Mouse (Mus musculus) thymus, adult 2 months (tissue): ENCODE measurements around the gene Rgs3. TPM values are rescaled to one million over a fixed set of nuclear protein-coding genes. Genes with fewer than 3 reads are reported as not detected.

ENCODE experiments used
- DNase-seq: peaks from one replicate; pipeline ENCODE4 v3.0.0; 2021
- H3K27ac ChIP-seq: fragments of 200-500 bp; 2 replicates; pipeline ENCODE4 v1.5.1; 2012; ENCODE audit warnings: low read length, control low read depth; ENCODE audit not compliant: control insufficient read depth, insufficient read depth
- H3K27me3 ChIP-seq: fragments of 200-500 bp; 2 replicates; pipeline ENCODE4 v1.6.1; 2012; ENCODE audit warnings: mild to moderate bottlenecking, low read length, moderate library complexity, mixed read lengths; ENCODE audit not compliant: control insufficient read depth, insufficient read depth
- H3K36me3 ChIP-seq: fragments of 200-500 bp; 2 replicates; pipeline ENCODE4 v1.6.1; 2012; ENCODE audit warnings: mild to moderate bottlenecking, low read length, moderate library complexity; ENCODE audit not compliant: control insufficient read depth, insufficient read depth
- H3K4me1 ChIP-seq: fragments of 200-500 bp; replicated peaks from 2 replicates; pipeline ENCODE4 v1.6.1; 2012; ENCODE audit warnings: low read length; ENCODE audit not compliant: control insufficient read depth, insufficient read depth
- H3K4me3 ChIP-seq: fragments of 200-500 bp; 2 replicates; pipeline ENCODE4 v1.5.1; 2012; ENCODE audit warnings: mild to moderate bottlenecking, low read length, control low read depth, moderate library complexity; ENCODE audit not compliant: control insufficient read depth, insufficient read depth
- CTCF ChIP-seq: fragments of 200-500 bp; IDR thresholded peaks from 2 replicates; pipeline ENCODE4 v1.5.1; 2012; ENCODE audit warnings: mild to moderate bottlenecking, control low read depth, low read length, moderate library complexity, borderline replicate concordance; ENCODE audit not compliant: control insufficient read depth, poor library complexity, insufficient read depth; ENCODE audit errors: extremely low read depth
- POLR2A ChIP-seq: fragments of 200-500 bp; IDR thresholded peaks from 2 replicates; pipeline ENCODE4 v1.6.1; 2012; ENCODE audit warnings: mild to moderate bottlenecking, low read length, control low read depth, moderate library complexity; ENCODE audit not compliant: control insufficient read depth, poor library complexity, insufficient read depth; ENCODE audit errors: extremely low read depth
- WGBS: fragments of 180-500 bp; shearing (Covaris S2); methylation state at CpG from one replicate; pipeline ENCODE4 v1.1.7; 2018; 5-methylcytosine and 5-hydroxymethylcytosine counted together
- polyA plus RNA-seq: library from polyadenylated mRNA; depleted of rRNA; stranded (reverse); fragments of >200 nt; gene quantifications from 2 replicates; pipeline ENCODE4 v1.2.3, GENCODE M21; 2012

Gene Rgs3
- polyA plus RNA-seq, 1 experiment = 81.3 TPM

DNA sequence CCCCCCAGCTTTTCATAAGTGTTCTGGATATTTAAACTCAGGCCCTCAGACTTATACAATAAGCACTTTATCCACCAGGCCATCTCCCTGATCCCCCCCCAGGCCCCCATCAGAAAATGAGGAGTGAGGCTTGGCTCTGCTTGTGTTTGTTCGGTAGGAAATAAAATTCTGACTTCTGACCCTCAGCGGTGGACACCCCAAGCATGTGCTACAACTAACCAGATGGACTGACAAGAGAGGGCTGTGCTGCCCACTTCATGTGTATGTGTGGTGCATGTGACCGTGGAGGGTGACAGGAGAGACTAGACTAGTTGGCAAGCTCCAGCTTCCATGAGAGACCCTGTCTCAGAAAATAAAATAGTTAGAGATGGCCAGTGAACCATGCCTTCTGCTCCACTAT is 171.2 kb downstream of the Rgs3 start:
- no peaks in the 10 kb centered on the region for H3K36me3 ChIP-seq
- H3K4me1 ChIP-seq = no peaks in the 10 kb centered on the region
- H3K4me3 ChIP-seq = no peak overlapping the region
- TF ChIP-seq CTCF (no peak), POLR2A (no peak)
- no peak overlapping the region for H3K27ac ChIP-seq
- no peak for DNase-seq
- WGBS = 99% methylated on average over 3 of the region's 3 CpGs
- no peaks in the 10 kb centered on the region for H3K27me3 ChIP-seq

DNA sequence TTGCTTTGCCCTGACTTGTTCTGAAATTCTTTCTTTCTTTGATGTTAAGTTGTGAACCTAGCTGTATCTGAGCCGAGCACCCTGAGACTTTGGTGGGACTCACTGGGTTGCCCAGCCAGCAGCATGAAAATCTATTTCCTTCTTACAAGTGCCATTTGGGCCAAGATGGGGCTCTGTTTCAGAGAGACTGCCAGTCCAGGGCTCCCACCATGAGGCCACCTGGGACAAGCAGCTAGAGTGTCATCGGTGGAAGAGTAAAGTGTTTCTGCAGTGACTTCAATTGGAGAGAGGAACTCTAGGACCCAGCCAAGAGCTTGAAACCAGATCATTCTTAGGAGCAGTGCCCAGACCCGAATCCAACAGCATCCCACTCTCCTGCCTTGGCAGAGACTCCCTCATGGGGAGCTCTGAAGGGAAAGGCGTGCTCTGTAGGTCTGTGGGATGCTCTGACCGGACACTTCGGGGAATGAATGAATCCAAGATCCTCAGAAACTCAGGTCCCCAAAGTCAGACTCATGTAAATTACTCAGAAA is 171.9 kb downstream of the Rgs3 start:
- no peak overlapping the region for H3K27ac ChIP-seq
- WGBS = 89% methylated on average over 6 of the region's 6 CpGs
- no peak for TF ChIP-seq POLR2A
- TF ChIP-seq CTCF = no peak

DNA sequence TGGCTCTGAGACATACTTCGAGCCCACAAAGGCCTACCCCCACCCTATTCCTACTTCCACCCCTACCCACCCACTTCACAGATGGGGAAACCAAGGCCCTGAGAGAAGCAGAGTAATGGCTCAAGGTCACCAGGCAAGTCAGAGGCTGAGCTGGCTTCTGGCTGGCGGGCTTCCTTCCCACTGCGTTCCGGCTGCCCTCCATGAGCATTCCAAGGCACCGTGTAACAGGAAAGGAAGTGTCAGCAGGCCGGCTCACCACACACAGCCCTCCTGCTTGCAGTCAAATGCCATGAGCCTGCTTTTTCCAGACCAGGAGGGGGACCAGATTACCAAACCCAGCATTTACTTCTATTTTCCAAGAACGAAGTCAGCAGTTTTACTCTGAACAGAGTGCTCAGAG is 172.4 kb downstream of the Rgs3 start:
- no peaks in the 10 kb centered on the region for H3K36me3 ChIP-seq
- no peaks in the 10 kb centered on the region for H3K27me3 ChIP-seq
- 88% methylated on average over 7 of the region's 7 CpGs for WGBS
- TF ChIP-seq CTCF = no peak
- no peak for TF ChIP-seq POLR2A
- no peak overlapping the region for H3K4me3 ChIP-seq
- no peak for DNase-seq
- no peaks in the 10 kb centered on the region for H3K4me1 ChIP-seq
- no peak overlapping the region for H3K27ac ChIP-seq

More for the DNA sequence above, 171.9 kb downstream of the Rgs3 start:
- Histone ChIP-seq H3K4me1 (no peaks in the 10 kb centered on the region), H3K4me3 (no peak overlapping the region), H3K36me3 (no peaks in the 10 kb centered on the region), H3K27me3 (no peaks in the 10 kb centered on the region)
- DNase-seq = no peak

DNA sequence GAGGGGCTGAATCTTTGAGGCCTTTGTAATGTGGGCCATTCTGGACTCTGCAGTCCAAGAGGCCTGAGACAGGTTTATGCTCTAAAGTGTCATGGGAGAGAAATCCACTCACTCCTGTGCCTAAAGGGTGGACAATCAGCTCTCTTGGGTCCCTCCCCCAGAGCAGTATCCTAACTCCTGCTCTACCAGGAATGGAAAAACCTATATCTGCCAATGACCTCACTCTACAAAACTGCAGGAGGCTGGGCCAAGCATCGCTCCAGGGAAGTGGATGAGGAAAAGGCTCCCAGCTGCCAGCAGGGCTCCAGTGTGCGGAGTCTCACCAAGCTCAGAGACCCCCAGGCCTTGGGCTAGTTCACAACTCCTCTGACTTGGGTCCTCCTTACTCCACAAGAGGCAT is 173.2 kb downstream of the Rgs3 start:
- no peak for DNase-seq
- TF ChIP-seq CTCF (no peak), POLR2A (no peak)

DNA sequence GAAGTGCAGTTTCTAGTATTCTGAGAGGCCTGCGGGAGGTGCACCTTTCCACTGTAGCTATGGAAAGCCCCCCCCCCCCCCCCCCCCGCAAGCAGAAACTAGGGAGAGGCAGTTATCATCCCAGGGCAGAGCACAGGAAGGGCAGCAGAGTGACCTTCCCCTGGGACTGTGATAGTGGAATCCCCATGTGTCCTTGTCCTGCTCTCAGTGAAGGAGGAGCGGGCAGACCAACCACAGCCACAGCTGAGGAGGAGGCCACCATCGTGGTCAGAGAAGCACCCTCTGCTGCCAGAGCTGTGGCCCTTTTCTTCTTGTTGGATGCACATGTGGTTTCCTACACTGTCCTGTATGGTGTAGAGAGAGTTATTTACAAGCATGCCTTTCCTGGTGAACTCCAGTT is 174.3 kb downstream of the Rgs3 start:
- H3K36me3 ChIP-seq = no peaks in the 10 kb centered on the region
- H3K27ac ChIP-seq = no peak overlapping the region
- no peak for TF ChIP-seq POLR2A
- no peak for TF ChIP-seq CTCF
- no peak for DNase-seq
- peaks cover 11% of the 10 kb centered on the region for H3K4me1 ChIP-seq
- H3K4me3 ChIP-seq = no peak overlapping the region
- no peaks in the 10 kb centered on the region for H3K27me3 ChIP-seq
- 50% methylated on average over 4 of the region's 4 CpGs for WGBS

More for the DNA sequence above, 173.2 kb downstream of the Rgs3 start:
- Histone ChIP-seq H3K4me1 (no peaks in the 10 kb centered on the region), H3K4me3 (no peak overlapping the region), H3K36me3 (no peaks in the 10 kb centered on the region), H3K27me3 (no peaks in the 10 kb centered on the region), H3K27ac (no peak overlapping the region)
- WGBS = 94% methylated on average over 2 of the region's 2 CpGs

DNA sequence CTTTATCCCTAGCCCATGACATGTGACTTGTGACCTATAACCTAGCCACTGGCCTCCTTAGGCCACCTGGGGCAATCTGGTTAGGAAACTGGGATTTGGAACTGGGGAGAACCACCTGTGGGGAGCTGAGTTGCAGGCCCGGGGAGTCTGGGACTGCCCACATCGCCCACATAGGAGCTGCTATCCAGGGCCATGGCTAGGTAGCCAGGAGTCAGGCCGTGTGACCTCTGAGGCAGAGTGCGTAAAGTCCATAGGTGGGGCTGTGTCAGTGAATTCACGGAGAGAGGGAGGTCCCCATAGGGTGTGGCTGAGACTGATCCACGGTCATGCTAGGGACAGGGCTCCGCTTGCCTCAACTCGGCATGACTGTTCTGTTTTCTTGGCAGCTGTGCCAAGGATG is 175.6 kb downstream of the Rgs3 start:
- Histone ChIP-seq H3K36me3 (no peaks in the 10 kb centered on the region), H3K27me3 (no peaks in the 10 kb centered on the region), H3K4me3 (no peak overlapping the region), H3K4me1 (peaks cover 12% of the 10 kb centered on the region), H3K27ac (no peak overlapping the region)
- DNase-seq = no peak
- TF ChIP-seq POLR2A = no peak
- TF ChIP-seq CTCF = no peak
- WGBS = 95% methylated on average over 8 of the region's 8 CpGs

DNA sequence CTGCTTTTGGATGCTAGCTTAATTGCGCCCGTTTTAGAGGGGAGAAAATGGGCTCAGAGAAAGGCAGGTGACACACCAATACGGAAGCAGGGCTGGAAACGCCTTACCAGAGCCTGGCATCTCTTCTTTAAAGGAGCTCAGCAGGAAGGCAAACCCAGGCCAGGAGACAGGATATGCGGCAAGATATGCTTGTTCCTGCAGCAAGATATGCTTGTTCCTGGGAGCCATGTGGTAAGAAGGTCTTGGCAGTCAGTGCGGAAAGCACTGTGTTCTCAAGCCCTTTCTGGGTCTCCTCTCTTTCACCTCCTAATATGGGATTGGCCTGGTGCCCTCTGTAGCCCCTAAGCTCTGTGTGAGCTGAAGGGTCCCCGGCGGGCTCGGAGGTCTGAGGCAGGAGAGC is 176.2 kb downstream of the Rgs3 start:
- Histone ChIP-seq H3K27me3 (no peaks in the 10 kb centered on the region), H3K4me1 (peaks cover 12% of the 10 kb centered on the region), H3K4me3 (no peak overlapping the region), H3K27ac (no peak overlapping the region), H3K36me3 (no peaks in the 10 kb centered on the region)
- no peak for DNase-seq
- 85% methylated on average over 9 of the region's 9 CpGs for WGBS
- no peak for TF ChIP-seq POLR2A
- TF ChIP-seq CTCF = no peak
